Mouse (Mus musculus): ENCODE results near the gene Hk1.

GRCm38 (mm10) chr10:62247815-62248214 lies 131.9 kb downstream of the Hk1 start:
- TF ChIP-seq CTCF (IDR thresholded peaks at IDR 0.05; ENCODE audit: borderline replicate concordance, insufficient read depth, low read length) (no peak), POLR2A (IDR thresholded peaks at IDR 0.05; ENCODE audit: low read depth, low read length) (no peak)

Measured in embryonic fibroblast, embryonic 13.5 days (primary cell).